Mouse (Mus musculus): Measurements from ENCODE around the gene Klhl1. TPM values are rescaled to one million over a fixed set of nuclear protein-coding genes. Genes with fewer than 3 reads are reported as not detected.

Klhl1 gene
- not detected in 2 replicates for polyA plus RNA-seq (2012; rRNA removed)

GRCm38 (mm10) chr14:96518954-96519682 lies at the start of gene Klhl1:
Gene Klhl1, minus strand, starts transcription at chr14:96519102.

All from stomach, adult 2 months (tissue).